Mouse (Mus musculus): ENCODE measurements around the gene Tceanc2. TPM values are rescaled to one million over a fixed set of nuclear protein-coding genes. Genes with fewer than 3 reads are reported as not detected.

Gene Tceanc2
- total and polyA plus RNA-seq, 3 experiments: 16.5 to 34.8 (median 24.8) TPM

DNA sequence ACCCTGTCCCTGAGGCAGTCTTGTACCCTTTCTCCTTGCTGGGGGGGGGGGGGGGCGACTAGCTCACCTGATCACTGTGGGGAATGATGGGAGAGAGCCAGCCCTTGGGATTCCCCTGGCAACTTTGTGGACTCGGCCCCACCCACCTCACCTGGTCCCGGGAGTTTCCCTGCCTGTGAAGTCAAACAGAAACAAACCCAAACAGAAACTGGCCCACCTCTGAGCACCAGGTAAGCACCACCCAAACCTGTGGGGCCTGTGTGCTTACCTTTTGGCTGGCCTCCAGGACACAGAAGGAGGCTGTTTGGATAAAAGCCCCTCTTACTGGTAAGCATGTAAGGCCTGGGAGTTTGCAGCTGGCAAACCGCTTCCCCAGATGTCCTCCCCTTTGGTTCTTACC lies 59.9 kb downstream of the Tceanc2 start:
- no peak overlapping the region for H3K4me3 ChIP-seq (replicated peaks in 1 of 3; ENCODE audit: low read depth in 2 of 3, low read length in 2 of 3, poor library complexity in 1 of 3)
- peaks cover 0 to 2% of the 10 kb centered on the region in 2 experiments for H3K36me3 ChIP-seq (replicated peaks in 1 of 2; ENCODE audit: control insufficient read depth in 1 of 2, insufficient read depth in 1 of 2, low read length in 1 of 2)
- H3K4me1 ChIP-seq (ENCODE audit: control insufficient read depth in 1 of 2, insufficient read depth in 2 of 2): peaks cover 0 to 16% of the 10 kb centered on the region in 2 experiments; a peak in 2 of 4 replicates
- in situ Hi-C loops (cut with MboI; ENCODE audit: low pct_ligation_motif_present, low pct_unique_long_range_greater_than_20kb, low sequenced_read_pairs): no loop called here
- H3K9me3 ChIP-seq (replicated peaks; ENCODE audit: low read length): no peaks in the 10 kb centered on the region
- no peak for DNase-seq (ENCODE audit: extremely low read depth)
- H3K79me2 ChIP-seq (replicated peaks; ENCODE audit: control insufficient read depth, extremely low read depth, insufficient read depth, poor library complexity, severe bottlenecking): no peaks in the 10 kb centered on the region
- no peak for TF ChIP-seq TBP (conservative IDR thresholded peaks at IDR 0.05; ENCODE audit: low read depth, low read length)
- TF ChIP-seq JUN (IDR thresholded peaks at IDR 0.05; ENCODE audit: insufficient read depth, low read depth, low read length): no peak
- TF ChIP-seq MAFK (IDR thresholded peaks at IDR 0.05; ENCODE audit: insufficient replicate concordance, low read length): no peak
- no peak for TF ChIP-seq MAX (IDR thresholded peaks at IDR 0.05; ENCODE audit: low read length)
- dilution Hi-C loops (cut with MboI; ENCODE audit: extremely low pct_ligation_motif_present, extremely low pct_unique_long_range_greater_than_20kb, low sequenced_read_pairs): no loop called here
- no peak overlapping the region for H3K4me2 ChIP-seq (ENCODE audit: insufficient read depth, low read depth, poor library complexity, severe bottlenecking)
- no peak overlapping the region for H3K9ac ChIP-seq (ENCODE audit: insufficient read depth, low read depth)
- no peak overlapping the region for H3K27ac ChIP-seq (ENCODE audit: insufficient read depth, low read depth)
- H3K27me3 ChIP-seq (replicated peaks): no peaks in the 10 kb centered on the region

DNA sequence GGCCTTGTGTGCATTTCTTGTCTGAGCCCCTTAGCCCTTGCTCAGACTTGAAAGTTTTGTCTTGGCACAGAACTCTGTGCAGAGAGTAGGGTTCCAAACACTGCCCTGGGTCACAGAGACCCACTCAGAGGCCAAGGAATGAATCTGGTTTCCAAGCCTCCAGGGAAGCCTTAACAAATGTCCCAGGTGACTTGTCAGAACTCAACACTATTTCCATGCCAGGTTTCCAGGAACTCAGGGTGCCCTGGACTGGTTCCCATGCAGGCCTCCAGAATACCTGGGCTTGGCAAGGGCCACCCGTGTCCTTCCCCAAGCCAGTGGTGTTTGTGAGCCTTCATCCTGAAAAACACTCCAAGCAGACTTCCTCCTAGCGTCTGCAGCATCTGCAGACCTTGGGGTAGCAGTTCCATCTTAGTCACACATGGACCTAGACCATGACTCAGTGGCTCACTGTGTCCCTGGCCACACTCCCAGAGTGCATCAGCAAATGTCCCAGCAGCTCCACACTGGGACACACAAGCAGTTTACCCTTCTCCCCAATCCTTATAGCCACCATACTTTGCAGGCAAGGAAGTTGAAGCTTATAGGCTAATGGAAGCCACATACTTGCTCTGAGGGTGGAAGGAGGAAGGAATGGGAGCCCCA lies 61.1 kb downstream of the Tceanc2 start:
- Histone ChIP-seq H3K4me1 (ENCODE audit: control insufficient read depth in 1 of 2, insufficient read depth in 2 of 2) (peaks cover 0 to 16% of the 10 kb centered on the region in 2 experiments; a peak in 2 of 4 replicates), H3K27me3 (replicated peaks) (no peaks in the 10 kb centered on the region), H3K36me3 (replicated peaks in 1 of 2; ENCODE audit: control insufficient read depth in 1 of 2, insufficient read depth in 1 of 2, low read length in 1 of 2) (peaks cover 0 to 4% of the 10 kb centered on the region in 2 experiments), H3K79me2 (replicated peaks; ENCODE audit: control insufficient read depth, extremely low read depth, insufficient read depth, poor library complexity, severe bottlenecking) (no peaks in the 10 kb centered on the region), H3K9me3 (replicated peaks; ENCODE audit: low read length) (no peaks in the 10 kb centered on the region), H3K4me3 (replicated peaks in 1 of 3; ENCODE audit: low read depth in 2 of 3, low read length in 2 of 3, poor library complexity in 1 of 3) (no peak overlapping the region), H3K9ac (ENCODE audit: insufficient read depth, low read depth) (no peak overlapping the region), H3K27ac (ENCODE audit: insufficient read depth, low read depth) (no peak overlapping the region), H3K4me2 (ENCODE audit: insufficient read depth, low read depth, poor library complexity, severe bottlenecking) (no peak overlapping the region)
- dilution Hi-C loops (cut with MboI; ENCODE audit: extremely low pct_ligation_motif_present, extremely low pct_unique_long_range_greater_than_20kb, low sequenced_read_pairs) (no loop called here), in situ Hi-C loops (cut with MboI; ENCODE audit: low pct_ligation_motif_present, low pct_unique_long_range_greater_than_20kb, low sequenced_read_pairs) (no loop called here)
- no peak for DNase-seq (ENCODE audit: extremely low read depth)
- TF ChIP-seq ZC3H11A (IDR thresholded peaks at IDR 0.05; ENCODE audit: low read depth, low read length) (no peak), RCOR1 (conservative IDR thresholded peaks at IDR 0.05; ENCODE audit: low read depth, low read length) (no peak), IRF4 (IDR thresholded peaks at IDR 0.05; ENCODE audit: low read depth, low read length) (no peak), USF2 (conservative IDR thresholded peaks at IDR 0.05; ENCODE audit: low read depth, low read length) (no peak), NELFE (IDR thresholded peaks at IDR 0.05; ENCODE audit: low read depth, low read length) (no peak), POLR2AphosphoS2 (IDR thresholded peaks at IDR 0.05; ENCODE audit: low read depth, low read length) (no peak), CHD2 (IDR thresholded peaks at IDR 0.05; ENCODE audit: low read length) (no peak), SIN3A (IDR thresholded peaks at IDR 0.05; ENCODE audit: low read length) (no peak), ELF1 (IDR thresholded peaks at IDR 0.05; ENCODE audit: low read depth, low read length) (no peak), GABPA (IDR thresholded peaks at IDR 0.05; ENCODE audit: insufficient replicate concordance, low read depth, low read length) (no peak), SMC3 (IDR thresholded peaks at IDR 0.05; ENCODE audit: low read depth, low read length) (no peak)

Data from CH12.LX (cell line).